Mouse (Mus musculus) subcutaneous adipose tissue, adult 2 months (tissue): ENCODE results near the gene Hamp2. TPM values are rescaled to one million over a fixed set of nuclear protein-coding genes. Genes with fewer than 3 reads are reported as not detected.

Source experiments
- polyA plus RNA-seq: library from polyadenylated mRNA; depleted of rRNA; stranded (reverse); fragments of >200 nt; gene quantifications from 2 replicates; pipeline ENCODE4 v1.2.3, GENCODE M21; 2012; ENCODE audit warnings: low replicate concordance; rRNA removed

Gene Hamp2
- 0.77 and 1.3 TPM in 2 replicates for polyA plus RNA-seq

DNA sequence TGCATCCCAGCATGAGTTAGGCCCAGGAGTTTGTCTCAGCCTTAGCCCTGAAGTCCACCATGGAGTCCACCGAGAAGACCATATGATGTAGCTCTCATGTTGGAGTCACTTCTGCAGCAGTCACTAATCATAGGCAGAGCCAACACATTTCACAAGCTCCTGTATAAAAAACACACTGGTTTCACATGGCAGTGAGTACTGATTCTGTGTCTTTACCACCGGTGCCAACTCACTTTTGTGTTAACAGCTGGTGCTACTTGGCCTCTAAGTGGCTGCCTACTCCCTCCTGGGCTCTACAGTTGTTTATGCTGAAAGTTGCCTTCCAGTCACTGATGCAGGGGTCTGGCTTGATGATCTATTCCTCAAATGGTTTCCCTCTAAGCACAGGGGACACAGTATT, at the start of gene Hamp2:
TSS of gene Hamp2 (minus strand) at position 101 of the 400 bp plus-strand sequence.

DNA sequence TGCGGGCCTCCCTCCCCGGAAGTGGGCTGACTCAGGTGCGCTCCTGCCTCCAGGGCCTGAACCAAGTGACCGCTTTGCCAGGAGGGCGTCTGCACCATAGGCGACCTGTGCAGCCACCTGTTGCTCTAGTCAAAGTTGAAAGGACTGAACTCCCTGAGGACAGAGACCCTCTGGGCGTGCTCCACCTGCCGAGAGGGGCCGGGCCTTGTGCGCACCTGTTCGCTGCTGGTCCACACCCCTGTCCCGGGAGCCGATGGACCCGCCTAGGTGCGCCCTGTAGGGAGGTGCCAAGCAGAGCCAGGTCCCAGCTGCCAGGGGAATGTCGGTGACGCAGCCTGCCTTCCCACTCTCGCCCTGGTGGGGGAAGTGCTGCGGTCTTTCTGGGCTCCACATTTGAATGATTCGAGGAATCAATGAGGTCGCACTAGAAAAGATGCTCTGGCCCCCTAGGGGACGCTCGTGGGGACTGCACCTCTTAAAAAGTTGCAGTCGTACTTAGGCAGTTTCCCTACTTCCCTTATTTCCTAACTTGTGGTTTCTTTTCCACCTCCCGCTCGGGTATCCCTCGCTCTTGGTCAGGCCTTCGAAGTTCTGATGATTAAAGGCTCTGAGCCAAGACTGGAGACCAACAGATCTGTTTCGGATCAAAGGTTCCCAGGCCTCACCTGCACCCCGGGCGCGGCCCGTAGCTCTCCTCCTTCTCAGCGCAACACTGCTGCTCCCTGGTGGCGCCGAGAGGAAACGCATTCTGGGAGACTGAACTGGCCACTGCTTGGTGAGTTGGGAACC, 49.2 kb upstream of the Hamp2 start, which contains the start of gene Fam187b:
TSS of gene Fam187b (plus strand) at position 290 of the 789 bp plus-strand sequence.

DNA sequence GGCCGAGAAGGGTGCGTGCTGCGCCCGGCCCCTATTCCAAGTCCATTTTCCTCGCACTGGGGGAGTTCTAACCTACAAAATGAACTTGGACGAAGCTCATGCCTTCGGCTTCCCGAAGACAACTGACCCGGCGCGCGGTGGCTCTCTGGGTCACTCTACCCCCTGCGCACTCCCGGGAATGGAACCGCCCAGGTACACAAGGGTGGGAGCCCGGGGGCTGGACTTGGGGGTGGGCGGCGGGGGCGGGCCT, 48.7 kb upstream of the Hamp2 start, which contains the start of gene Lsr:
TSS of gene Lsr (minus strand) at position 214 of the 250 bp plus-strand sequence.

DNA sequence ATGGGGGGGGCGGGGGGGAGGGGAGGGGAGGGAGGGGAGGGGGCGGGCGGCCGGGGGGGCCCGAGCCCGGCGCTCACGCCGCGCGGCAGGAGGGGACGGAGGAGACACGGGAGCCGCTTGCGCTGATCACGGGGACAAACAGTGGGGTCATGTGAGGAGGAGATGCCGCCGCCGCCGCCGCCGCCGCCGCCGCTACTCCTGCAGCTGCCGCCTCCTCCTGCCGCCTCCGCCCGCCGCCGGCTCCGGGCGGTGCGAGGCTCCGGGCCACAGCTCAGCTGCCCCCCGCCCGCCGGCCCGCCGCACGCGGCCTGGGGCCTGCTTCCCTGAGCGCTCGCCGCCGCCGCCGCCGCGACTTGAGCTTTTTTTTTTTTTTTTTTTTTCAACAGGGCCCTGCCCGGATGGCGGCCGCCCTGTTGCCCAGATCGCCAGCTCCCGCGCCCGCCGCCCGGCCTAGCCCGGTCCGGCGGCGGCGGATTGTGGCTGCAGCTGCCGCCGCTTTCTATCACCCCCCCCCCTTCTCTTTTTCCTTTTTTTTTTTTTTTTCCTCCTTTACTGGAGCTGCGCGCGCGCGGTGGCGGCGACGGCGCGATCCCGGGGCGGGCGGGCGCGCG, 32.4 kb upstream of the Hamp2 start, which contains the start of gene Usf2:
TSS of gene Usf2 (minus strand) at position 48 of the 611 bp plus-strand sequence.

DNA sequence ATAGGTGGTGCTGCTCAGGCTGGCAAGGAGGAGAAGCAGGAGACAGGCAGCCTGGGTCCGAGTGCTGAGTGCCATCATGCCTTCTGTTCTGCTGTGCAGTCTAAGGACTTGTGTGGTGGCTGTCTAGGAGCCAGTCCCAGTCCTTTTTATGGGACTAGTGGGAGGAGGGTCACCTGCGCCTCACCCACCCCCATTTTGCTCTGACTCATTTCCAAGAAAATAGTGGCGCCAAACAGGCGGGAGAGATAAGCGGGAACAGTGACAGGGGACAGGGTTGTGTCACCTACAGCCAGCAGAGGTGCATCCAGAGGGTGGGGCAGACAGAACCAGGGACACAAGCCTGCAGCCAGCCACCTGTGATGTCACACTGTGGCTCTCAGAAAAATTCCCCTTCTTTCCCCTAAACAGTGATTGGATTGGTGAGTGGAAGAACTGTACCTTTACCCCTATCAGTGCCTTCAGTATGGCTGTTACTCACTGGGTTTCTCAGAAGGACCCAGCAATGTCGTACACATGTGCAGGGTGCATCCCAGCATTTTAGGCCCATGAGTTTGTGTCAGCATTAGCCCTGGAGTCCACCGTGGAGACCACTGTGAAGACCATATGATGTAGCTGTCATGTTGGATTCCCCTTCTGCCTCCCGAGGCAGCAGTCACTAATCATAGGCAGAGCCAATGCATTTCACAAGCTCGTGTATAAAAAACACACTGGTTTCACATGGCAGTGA, 19.6 kb upstream of the Hamp2 start, which contains the start of gene Hamp:
TSS of gene Hamp (minus strand) at position 124 of the 727 bp plus-strand sequence.

DNA sequence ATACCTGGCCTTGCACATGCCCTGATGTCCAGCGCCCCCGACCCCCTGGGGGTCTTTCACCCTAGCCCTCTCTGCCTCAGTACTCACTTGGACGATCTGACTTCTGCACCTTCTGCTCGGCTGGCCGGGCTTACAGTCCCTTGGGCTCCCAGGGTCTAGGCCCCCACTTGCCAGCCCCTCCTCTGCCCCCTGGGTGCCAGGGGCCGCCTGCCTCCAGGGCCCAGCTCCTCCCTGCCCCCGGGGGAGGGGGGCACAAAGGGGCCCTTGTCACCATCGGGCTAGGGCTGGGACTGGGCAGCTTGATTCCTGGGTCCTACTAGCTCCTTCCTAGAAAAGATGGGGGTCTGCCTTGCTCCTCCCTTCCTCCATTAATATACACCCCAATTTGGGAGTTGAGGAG, 9.7 kb downstream of the Hamp2 start, which contains the start of gene Mag:
TSS of gene Mag (minus strand) at position 142 of the 400 bp plus-strand sequence.

DNA sequence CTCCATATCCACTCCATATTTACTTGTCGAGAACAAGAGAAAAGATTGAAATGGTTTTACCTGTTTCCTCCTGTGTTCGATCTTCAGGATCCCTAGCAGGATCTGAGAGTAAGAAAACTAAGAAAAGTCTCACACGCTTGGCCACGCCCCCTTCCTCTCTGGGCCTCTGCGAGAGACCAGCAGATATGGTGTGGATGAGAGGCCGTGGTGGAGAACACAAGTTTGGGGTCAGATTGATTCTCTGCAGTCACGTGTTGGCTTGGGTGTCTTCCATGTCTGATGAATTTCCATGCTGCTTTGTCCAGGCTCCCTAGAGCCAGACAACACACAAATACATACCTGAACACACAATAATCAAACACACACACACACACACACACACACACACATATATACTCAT, 44.3 kb downstream of the Hamp2 start, which contains the start of gene Cd22:
TSS of gene Cd22 (minus strand) at position 167 of the 400 bp plus-strand sequence.

Other genes starting within 250 kb of the Hamp2 start
- gene 2200002J24Rik, start 225.8 kb downstream of the Hamp2 start, polyA plus RNA-seq: not detected in 2 replicates
- gene Atp4a, start 212.5 kb downstream of the Hamp2 start, polyA plus RNA-seq: 0.39 TPM in 1 of 2 replicates, not detected in the other
- 254 and 273 TPM in 2 replicates for gene Tmem147, start 195.1 kb downstream of the Hamp2 start, polyA plus RNA-seq
- gene Gapdhs, start 181.0 kb downstream of the Hamp2 start, polyA plus RNA-seq: not detected in 2 replicates
- 10.8 and 36.4 TPM in 2 replicates for gene Sbsn, start 173.2 kb downstream of the Hamp2 start, polyA plus RNA-seq
- 8.6 and 10.7 TPM in 2 replicates for gene Dmkn, start 160.9 kb downstream of the Hamp2 start, polyA plus RNA-seq
- 0.51 and 2.0 TPM in 2 replicates for gene Krtdap, start 136.8 kb downstream of the Hamp2 start, polyA plus RNA-seq
- 27.4 and 105 TPM in 2 replicates for gene Ffar2, start 100.9 kb downstream of the Hamp2 start, polyA plus RNA-seq
- not detected in 2 replicates for gene Ffar3, start 68.5 kb downstream of the Hamp2 start, polyA plus RNA-seq
- gene Ffar1, start 63.1 kb downstream of the Hamp2 start, polyA plus RNA-seq: 0.03 and 0.05 TPM in 2 replicates
- gene Cd22, start 44.3 kb downstream of the Hamp2 start, polyA plus RNA-seq: 1.3 and 4.4 TPM in 2 replicates
- gene Mag, start 9.8 kb downstream of the Hamp2 start, polyA plus RNA-seq: 0.72 and 1.3 TPM in 2 replicates
- 0.64 and 3.8 TPM in 2 replicates for gene Hamp, start 19.4 kb upstream of the Hamp2 start, polyA plus RNA-seq
- 99.1 and 134 TPM in 2 replicates for gene Usf2, start 32.1 kb upstream of the Hamp2 start, polyA plus RNA-seq
- 5.2 and 72.6 TPM in 2 replicates for gene Lsr, start 48.8 kb upstream of the Hamp2 start, polyA plus RNA-seq
- 0.40 and 1.7 TPM in 2 replicates for gene Fam187b, start 49.1 kb upstream of the Hamp2 start, polyA plus RNA-seq
- 111 and 190 TPM in 2 replicates for gene Fxyd5, start 117.8 kb upstream of the Hamp2 start, polyA plus RNA-seq
- gene Fxyd7, start 126.8 kb upstream of the Hamp2 start, polyA plus RNA-seq: 5.3 and 9.8 TPM in 2 replicates
- gene Fxyd1, start 132.5 kb upstream of the Hamp2 start, polyA plus RNA-seq: 596 and 782 TPM in 2 replicates
- gene Lgi4, start 134.7 kb upstream of the Hamp2 start, polyA plus RNA-seq: 10.8 and 12.4 TPM in 2 replicates
- 1.0 and 82.9 TPM in 2 replicates for gene Fxyd3, start 152.0 kb upstream of the Hamp2 start, polyA plus RNA-seq
- 3.1 and 15.4 TPM in 2 replicates for gene Hpn, start 190.6 kb upstream of the Hamp2 start, polyA plus RNA-seq
- gene Scn1b, start 202.3 kb upstream of the Hamp2 start, polyA plus RNA-seq: 58.1 and 69.7 TPM in 2 replicates
- 113 and 153 TPM in 2 replicates for gene Gramd1a, start 231.2 kb upstream of the Hamp2 start, polyA plus RNA-seq